Mouse (Mus musculus): ENCODE measurements around the gene Cuta. TPM values are rescaled to one million over a fixed set of nuclear protein-coding genes. Genes with fewer than 3 reads are reported as not detected.
A peak's percentile ranks its signal among the peaks of the same experiment; 100 is the strongest.
"Not testable (repeated sequence)": the region's sequence is repeated elsewhere in the genome, so short reads cannot be mapped to it uniquely, and the experiment has no call there.

Gene Cuta
- polyA plus RNA-seq (2012; rRNA removed): 127 and 172 TPM in 2 replicates
- 146 and 158 TPM in 2 replicates for polyA plus RNA-seq (2014; fragmentation: Nextera tagmentation; extraction: Ambion mirVana)

DNA sequence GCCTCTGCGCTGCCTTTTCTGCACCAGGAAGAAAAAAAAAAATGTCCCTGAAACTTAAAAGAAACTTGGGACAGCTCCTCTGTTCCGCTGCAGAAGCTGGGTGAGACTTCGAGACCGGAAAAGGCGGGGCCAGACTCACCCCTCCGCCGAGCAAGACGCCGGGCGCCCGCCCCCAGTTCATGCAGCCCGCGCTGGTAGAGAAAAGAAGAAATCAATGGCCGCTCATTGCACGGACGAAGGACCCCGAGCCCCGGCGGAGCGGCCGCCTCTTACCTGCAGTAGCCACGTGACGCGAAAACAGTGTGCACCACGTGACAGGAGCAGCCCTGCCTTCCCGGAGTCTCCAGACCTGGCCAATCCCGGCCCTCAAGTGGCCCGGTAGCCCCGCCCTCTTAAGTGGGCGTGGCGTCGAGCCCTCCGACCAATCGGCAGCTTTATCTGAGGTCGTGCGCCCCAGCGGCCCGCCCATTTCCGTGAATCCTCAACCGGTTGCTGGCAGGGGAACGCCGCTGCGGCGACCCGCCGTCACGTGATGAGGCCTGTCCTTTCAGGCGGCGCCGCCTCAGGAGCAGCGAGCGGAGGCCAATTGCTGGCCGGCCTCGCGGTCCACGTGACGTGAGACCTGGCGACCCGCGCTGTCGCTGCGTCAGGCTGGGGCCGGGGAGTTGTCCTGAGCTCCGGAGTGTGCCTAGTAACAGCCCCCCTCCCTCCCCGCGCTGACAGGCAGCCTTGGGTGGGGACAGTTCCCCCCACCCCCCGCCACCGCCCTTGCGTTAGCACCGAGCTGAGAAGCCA lies at the start of gene Cuta:
Gene Cuta (minus strand): TSS at position 392 of the 795 bp plus-strand sequence.
- Histone ChIP-seq H3K4me3 (replicated peaks; ENCODE audit: low read length) (peak within 1 kb of the TSS; percentile 63), H3K9me3 (ENCODE audit: control insufficient read depth, low read length) (no peaks in the 10 kb centered on the region), H3K4me2 (replicated peaks; ENCODE audit: low read depth, low read length, severe bottlenecking) (peak within 1 kb of the TSS; percentile 76), H3K36me3 (ENCODE audit: control insufficient read depth, insufficient read depth, low read length) (peaks cover 32% of the 10 kb centered on the region), H3K4me1 (ENCODE audit: control insufficient read depth, insufficient read depth, low read length) (peaks cover 31% of the 10 kb centered on the region), H3K9ac (ENCODE audit: low read depth, low read length, severe bottlenecking) (peak within 1 kb of the TSS; percentile 58), H3K27ac (replicated peaks; ENCODE audit: low read depth, low read length) (peak within 1 kb of the TSS; percentile 93), H3K27me3 (ENCODE audit: control insufficient read depth, insufficient read depth, low read length) (no peaks in the 10 kb centered on the region)
- TF ChIP-seq POLR2A (IDR thresholded peaks at IDR 0.05; ENCODE audit: borderline replicate concordance, extremely low read depth, insufficient read depth, insufficient read length): peak; percentile 71; the same call in 1 of the 2 replicates
- ATAC-seq (ENCODE audit: low FRiP score, low read depth) (peak; percentile 97), DNase-seq (ENCODE audit: low spot score) (peak; percentile 99)
- under 1% methylated on average over 68 of the region's 70 CpGs for WGBS

DNA sequence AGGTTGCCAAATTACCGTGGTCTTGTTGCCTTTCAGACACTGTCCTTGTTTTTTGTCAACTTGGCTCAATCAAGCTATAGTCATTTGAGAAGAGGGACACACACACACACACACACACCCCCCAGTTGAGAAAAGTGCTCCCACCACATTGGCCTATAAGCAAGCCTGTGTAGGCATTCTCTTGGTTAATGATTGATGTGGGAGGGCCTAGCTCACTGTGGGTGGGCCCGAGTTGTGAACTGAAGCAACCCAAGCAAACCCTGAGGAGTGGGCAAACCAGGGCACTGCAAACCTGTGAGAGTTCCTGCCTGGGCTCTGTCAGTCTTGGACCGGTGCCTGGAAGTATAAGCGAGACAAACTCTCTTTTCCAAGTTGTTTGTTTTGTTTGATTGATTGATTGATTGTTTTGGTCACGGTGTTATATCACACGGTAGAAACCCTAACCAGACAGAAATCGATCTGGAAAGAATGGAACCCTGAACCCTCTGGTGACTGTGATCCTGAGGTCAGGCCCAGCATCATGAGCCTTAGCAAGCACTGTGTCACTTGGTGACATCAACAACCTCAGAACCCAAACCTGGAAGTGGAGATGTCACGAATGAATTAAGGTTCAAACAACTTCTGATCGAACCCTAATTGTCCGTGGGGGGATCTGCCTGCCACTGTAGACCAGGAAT lies 46.3 kb upstream of the Cuta start:
- H3K27ac ChIP-seq (replicated peaks; ENCODE audit: low read depth, low read length): no peak overlapping the region
- H3K4me1 ChIP-seq (ENCODE audit: control insufficient read depth, insufficient read depth, low read length): no peaks in the 10 kb centered on the region
- TF ChIP-seq POLR2A (IDR thresholded peaks at IDR 0.05; ENCODE audit: borderline replicate concordance, extremely low read depth, insufficient read depth, insufficient read length): no peak
- ATAC-seq (ENCODE audit: low FRiP score, low read depth): no peak
- H3K4me3 ChIP-seq (replicated peaks; ENCODE audit: low read length): no peak overlapping the region
- DNase-seq (ENCODE audit: low spot score): no peak
- no peaks in the 10 kb centered on the region for H3K9me3 ChIP-seq (ENCODE audit: control insufficient read depth, low read length)
- H3K9ac ChIP-seq (ENCODE audit: low read depth, low read length, severe bottlenecking): no peak overlapping the region
- no peaks in the 10 kb centered on the region for H3K27me3 ChIP-seq (ENCODE audit: control insufficient read depth, insufficient read depth, low read length)
- no peak overlapping the region for H3K4me2 ChIP-seq (replicated peaks; ENCODE audit: low read depth, low read length, severe bottlenecking)
- WGBS: 86% methylated on average over 10 of the region's 10 CpGs
- H3K36me3 ChIP-seq (ENCODE audit: control insufficient read depth, insufficient read depth, low read length): no peaks in the 10 kb centered on the region

DNA sequence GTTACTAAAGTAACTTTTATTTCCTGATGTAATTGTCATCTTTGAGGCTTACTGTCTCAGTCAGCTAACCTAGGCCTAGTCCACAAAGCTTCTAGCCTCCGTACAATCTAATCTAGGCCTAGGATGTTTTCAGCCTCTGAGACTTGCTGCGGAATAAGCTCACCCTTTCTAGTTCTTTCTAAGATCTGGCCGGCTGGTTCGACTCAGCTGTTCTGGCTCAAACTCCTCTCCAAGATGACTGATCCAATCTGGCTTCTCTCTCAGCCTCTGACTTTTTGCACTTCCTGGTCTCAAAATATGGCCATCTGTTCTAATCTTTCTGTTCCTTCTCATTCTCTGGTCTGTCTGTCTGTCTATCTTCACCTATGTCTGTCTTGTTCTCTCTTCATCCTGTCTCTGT lies 44.0 kb upstream of the Cuta start:
- Histone ChIP-seq H3K9ac (ENCODE audit: low read depth, low read length, severe bottlenecking) (no peak overlapping the region), H3K4me2 (replicated peaks; ENCODE audit: low read depth, low read length, severe bottlenecking) (no peak overlapping the region), H3K9me3 (ENCODE audit: control insufficient read depth, low read length) (no peaks in the 10 kb centered on the region), H3K27ac (replicated peaks; ENCODE audit: low read depth, low read length) (no peak overlapping the region), H3K27me3 (ENCODE audit: control insufficient read depth, insufficient read depth, low read length) (no peaks in the 10 kb centered on the region), H3K36me3 (ENCODE audit: control insufficient read depth, insufficient read depth, low read length) (peaks cover 11% of the 10 kb centered on the region), H3K4me3 (replicated peaks; ENCODE audit: low read length) (no peak overlapping the region), H3K4me1 (ENCODE audit: control insufficient read depth, insufficient read depth, low read length) (no peaks in the 10 kb centered on the region)
- 93% methylated on average over 4 of the region's 4 CpGs for WGBS
- no peak for DNase-seq (ENCODE audit: low spot score)
- ATAC-seq (ENCODE audit: low FRiP score, low read depth): no peak
- no peak for TF ChIP-seq POLR2A (IDR thresholded peaks at IDR 0.05; ENCODE audit: borderline replicate concordance, extremely low read depth, insufficient read depth, insufficient read length)

DNA sequence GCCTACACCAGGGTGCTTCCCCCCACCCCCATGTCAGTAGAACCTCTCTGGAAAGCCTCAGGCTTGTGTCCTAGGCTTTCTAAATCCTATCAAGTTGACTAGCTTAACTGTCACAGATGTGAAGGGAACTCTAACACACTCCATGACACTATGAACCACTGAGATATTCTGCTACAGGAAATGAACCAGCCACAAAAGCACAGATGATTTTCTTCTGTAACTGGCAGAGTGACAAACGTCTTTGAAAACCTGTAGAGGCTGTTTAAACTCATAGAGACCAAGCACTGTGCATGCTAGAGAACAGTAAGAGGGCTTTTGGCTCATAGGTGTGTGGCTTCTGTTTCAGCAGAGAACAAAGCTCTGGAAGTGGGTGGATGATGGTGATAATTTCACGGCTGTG lies 41.7 kb upstream of the Cuta start:
- H3K9ac ChIP-seq (ENCODE audit: low read depth, low read length, severe bottlenecking): no peak overlapping the region
- ATAC-seq (ENCODE audit: low FRiP score, low read depth) (no peak), DNase-seq (ENCODE audit: low spot score) (no peak)
- H3K27ac ChIP-seq (replicated peaks; ENCODE audit: low read depth, low read length): no peak overlapping the region
- no peak for TF ChIP-seq POLR2A (IDR thresholded peaks at IDR 0.05; ENCODE audit: borderline replicate concordance, extremely low read depth, insufficient read depth, insufficient read length)
- no peak overlapping the region for H3K4me3 ChIP-seq (replicated peaks; ENCODE audit: low read length)
- H3K36me3 ChIP-seq (ENCODE audit: control insufficient read depth, insufficient read depth, low read length): peaks cover 34% of the 10 kb centered on the region
- no peaks in the 10 kb centered on the region for H3K27me3 ChIP-seq (ENCODE audit: control insufficient read depth, insufficient read depth, low read length)
- no peaks in the 10 kb centered on the region for H3K9me3 ChIP-seq (ENCODE audit: control insufficient read depth, low read length)
- 67% methylated on average over 2 of the region's 2 CpGs for WGBS
- no peak overlapping the region for H3K4me2 ChIP-seq (replicated peaks; ENCODE audit: low read depth, low read length, severe bottlenecking)
- H3K4me1 ChIP-seq (ENCODE audit: control insufficient read depth, insufficient read depth, low read length): no peaks in the 10 kb centered on the region

DNA sequence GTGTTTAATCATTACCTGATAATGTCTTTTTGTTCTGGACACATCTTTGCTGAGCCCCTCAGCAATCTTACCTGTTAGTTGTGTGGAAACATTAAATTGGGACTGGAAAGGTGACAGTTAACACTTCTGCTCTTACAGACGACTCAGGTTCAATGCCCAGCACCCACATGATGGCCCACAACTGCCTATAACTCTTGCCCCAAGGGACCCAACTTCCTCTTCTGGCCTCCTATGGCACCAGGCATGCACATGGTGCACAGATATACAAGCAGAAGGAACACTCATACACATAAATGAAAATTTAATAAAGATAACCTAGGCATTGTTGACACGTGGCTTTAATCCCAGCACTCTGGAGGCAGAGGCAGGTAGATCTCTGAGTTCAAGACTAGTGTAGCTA lies 40.1 kb upstream of the Cuta start:
- no peak overlapping the region for H3K4me3 ChIP-seq (replicated peaks; ENCODE audit: low read length)
- TF ChIP-seq POLR2A (IDR thresholded peaks at IDR 0.05; ENCODE audit: borderline replicate concordance, extremely low read depth, insufficient read depth, insufficient read length): no peak
- H3K27ac ChIP-seq (replicated peaks; ENCODE audit: low read depth, low read length): no peak overlapping the region
- DNase-seq (ENCODE audit: low spot score): no peak
- no peaks in the 10 kb centered on the region for H3K9me3 ChIP-seq (ENCODE audit: control insufficient read depth, low read length)
- H3K4me1 ChIP-seq (ENCODE audit: control insufficient read depth, insufficient read depth, low read length): no peaks in the 10 kb centered on the region
- no peak for ATAC-seq (ENCODE audit: low FRiP score, low read depth)
- no peak overlapping the region for H3K4me2 ChIP-seq (replicated peaks; ENCODE audit: low read depth, low read length, severe bottlenecking)
- no peak overlapping the region for H3K9ac ChIP-seq (ENCODE audit: low read depth, low read length, severe bottlenecking)
- H3K36me3 ChIP-seq (ENCODE audit: control insufficient read depth, insufficient read depth, low read length): peaks cover 49% of the 10 kb centered on the region
- WGBS: 65% methylated on average over 2 of the region's 2 CpGs
- no peaks in the 10 kb centered on the region for H3K27me3 ChIP-seq (ENCODE audit: control insufficient read depth, insufficient read depth, low read length)

DNA sequence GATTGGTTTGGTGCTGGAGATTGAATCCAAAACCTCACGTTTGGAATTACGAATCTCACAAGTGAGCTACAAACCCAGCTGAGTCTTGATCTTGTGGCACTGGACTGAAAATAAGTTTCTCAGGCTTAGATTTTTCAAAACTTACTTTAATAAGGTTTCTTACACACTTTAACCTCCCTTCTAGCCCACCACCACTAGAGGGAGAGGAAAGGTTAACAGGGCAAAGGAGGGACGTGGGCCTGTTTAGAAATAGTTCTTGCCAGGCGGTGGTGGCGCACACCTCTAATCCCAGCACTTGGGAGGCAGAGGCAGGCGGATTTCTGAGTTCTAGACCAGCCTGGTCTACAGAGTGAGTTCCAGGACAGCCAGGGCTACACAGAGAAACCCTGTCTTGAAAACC lies 38.0 kb upstream of the Cuta start:
- H3K9me3 ChIP-seq (ENCODE audit: control insufficient read depth, low read length); H3K27ac ChIP-seq (replicated peaks; ENCODE audit: low read depth, low read length); H3K27me3 ChIP-seq (ENCODE audit: control insufficient read depth, insufficient read depth, low read length); H3K4me1 ChIP-seq (ENCODE audit: control insufficient read depth, insufficient read depth, low read length); H3K4me2 ChIP-seq (replicated peaks; ENCODE audit: low read depth, low read length, severe bottlenecking); DNase-seq (ENCODE audit: low spot score); H3K4me3 ChIP-seq (replicated peaks; ENCODE audit: low read length); ATAC-seq (ENCODE audit: low FRiP score, low read depth); H3K9ac ChIP-seq (ENCODE audit: low read depth, low read length, severe bottlenecking): not testable (repeated sequence)
- 91% methylated on average over 6 of the region's 6 CpGs for WGBS
- H3K36me3 ChIP-seq (ENCODE audit: control insufficient read depth, insufficient read depth, low read length): peaks cover 49% of the 10 kb centered on the region
